Mouse (Mus musculus) hindbrain, embryonic 10.5 days (tissue): ENCODE results near the gene H2al1m. TPM values are rescaled to one million over a fixed set of nuclear protein-coding genes. Genes with fewer than 3 reads are reported as not detected.

Source experiments
- polyA plus RNA-seq: library from polyadenylated mRNA; unstranded; fragments of >200 nt; fragmentation: Nextera tagmentation; extraction: Ambion mirVana; gene quantifications from 2 replicates; pipeline ENCODE4 v1.2.1, GENCODE M21; 2016

Gene H2al1m
- polyA plus RNA-seq, 1 experiment from 2014 or later, result not detected

Other genes with a start within 250 kb of the H2al1m start
- not detected in 2 replicates for gene Fthl17f, start 220.7 kb upstream of the H2al1m start, polyA plus RNA-seq
- not detected in 2 replicates for gene 4930402K13Rik, start 179.2 kb upstream of the H2al1m start, polyA plus RNA-seq
- gene Lancl3, start 83.9 kb upstream of the H2al1m start, polyA plus RNA-seq, result 0.55 and 0.91 TPM in 2 replicates
- not detected in 2 replicates for gene Gm14862, start 26.9 kb upstream of the H2al1m start, polyA plus RNA-seq
- 2.1 and 2.5 TPM in 2 replicates for gene Xk, start 11.0 kb upstream of the H2al1m start, polyA plus RNA-seq
- not detected in 2 replicates for gene H2al1k, start 66.9 kb downstream of the H2al1m start, polyA plus RNA-seq
- 0.41 and 0.84 TPM in 2 replicates for gene Cybb, start 204.0 kb downstream of the H2al1m start, polyA plus RNA-seq